Mouse (Mus musculus): ENCODE data around the gene Fev. TPM values are rescaled to one million over a fixed set of nuclear protein-coding genes. Genes with fewer than 3 reads are reported as not detected.
A peak's percentile ranks its signal among the peaks of the same experiment; 100 is the strongest.

The Fev gene
- polyA plus RNA-seq, 1 experiment from 2014 or later, result 0.37 TPM

- 3% methylated on average over 37 of the region's 39 CpGs for WGBS
- peaks cover 36% of the 10 kb centered on the region for H3K4me1 ChIP-seq (replicated peaks)
- H3K36me3 ChIP-seq, result no peaks in the 10 kb centered on the region
- no peaks in the 10 kb centered on the region for H3K9me3 ChIP-seq (replicated peaks)
- H3K9ac ChIP-seq, result peak within 1 kb of the TSS; percentile 20; the same call in 1 of the 2 replicates
- H3K27me3 ChIP-seq, result peaks cover 98% of the 10 kb centered on the region
- ATAC-seq (replicated peaks; ENCODE audit: insufficient number of reproducible peaks, insufficient read depth, low FRiP score, low read depth), result peak; percentile 75
- peak within 1 kb of the TSS; percentile 61 for H3K4me3 ChIP-seq
- H3K4me2 ChIP-seq, result peak within 1 kb of the TSS; percentile 98
- no peak within 1 kb of the TSS for H3K27ac ChIP-seq
These were observed 30.7 kb downstream of the Fev start, which contains the start of gene Cdk5r2 for GRCm38 (mm10) chr1:74854306-74855056. Cdk5r2 (plus strand) TSS chr1:74854934.

- Histone ChIP-seq H3K27ac (no peak overlapping the region), H3K9me3 (replicated peaks) (no peaks in the 10 kb centered on the region), H3K4me2 (no peak overlapping the region), H3K9ac (no peak overlapping the region), H3K4me1 (replicated peaks) (peaks cover 21% of the 10 kb centered on the region), H3K4me3 (no peak overlapping the region), H3K36me3 (no peaks in the 10 kb centered on the region), H3K27me3 (peaks cover 87% of the 10 kb centered on the region)
- ATAC-seq (replicated peaks; ENCODE audit: insufficient number of reproducible peaks, insufficient read depth, low FRiP score, low read depth), result no peak
- 8% methylated on average over 6 of the region's 6 CpGs for WGBS
These were observed 34.0 kb downstream of the Fev start for GRCm38 (mm10) chr1:74851001-74851775.

GRCm38 (mm10) chr1:74850251-74850650 lies 35.0 kb downstream of the Fev start:
- Histone ChIP-seq H3K4me3 (no peak overlapping the region), H3K4me2 (no peak overlapping the region), H3K27ac (no peak overlapping the region), H3K36me3 (no peaks in the 10 kb centered on the region), H3K4me1 (replicated peaks) (peaks cover 11% of the 10 kb centered on the region), H3K27me3 (peaks cover 85% of the 10 kb centered on the region), H3K9ac (no peak overlapping the region), H3K9me3 (replicated peaks) (no peaks in the 10 kb centered on the region)
- no peak for ATAC-seq (replicated peaks; ENCODE audit: insufficient number of reproducible peaks, insufficient read depth, low FRiP score, low read depth)
- WGBS, result 12% methylated on average over 6 of the region's 6 CpGs

- Histone ChIP-seq H3K27ac (no peak overlapping the region), H3K4me3 (no peak overlapping the region), H3K4me1 (replicated peaks) (no peaks in the 10 kb centered on the region), H3K27me3 (peaks cover 82% of the 10 kb centered on the region), H3K9ac (no peak overlapping the region), H3K9me3 (replicated peaks) (no peaks in the 10 kb centered on the region), H3K36me3 (no peaks in the 10 kb centered on the region), H3K4me2 (no peak overlapping the region)
- WGBS, result 52% methylated on average over 5 of the region's 5 CpGs
- no peak for ATAC-seq (replicated peaks; ENCODE audit: insufficient number of reproducible peaks, insufficient read depth, low FRiP score, low read depth)
These were observed 36.3 kb downstream of the Fev start for GRCm38 (mm10) chr1:74848946-74849345.

GRCm38 (mm10) chr1:74846341-74846740 lies 38.9 kb downstream of the Fev start:
- 25% methylated on average over 9 of the region's 9 CpGs for WGBS
- no peak overlapping the region for H3K9ac ChIP-seq
- ATAC-seq (replicated peaks; ENCODE audit: insufficient number of reproducible peaks, insufficient read depth, low FRiP score, low read depth), result no peak
- no peaks in the 10 kb centered on the region for H3K4me1 ChIP-seq (replicated peaks)
- H3K9me3 ChIP-seq (replicated peaks), result no peaks in the 10 kb centered on the region
- no peak overlapping the region for H3K27ac ChIP-seq
- no peak overlapping the region for H3K4me2 ChIP-seq
- H3K4me3 ChIP-seq, result no peak overlapping the region
- H3K27me3 ChIP-seq, result peaks cover 63% of the 10 kb centered on the region
- no peaks in the 10 kb centered on the region for H3K36me3 ChIP-seq

GRCm38 (mm10) chr1:74843090-74843489 lies 42.1 kb downstream of the Fev start:
- Histone ChIP-seq H3K4me2 (no peak overlapping the region), H3K9me3 (replicated peaks) (no peaks in the 10 kb centered on the region), H3K36me3 (no peaks in the 10 kb centered on the region), H3K9ac (no peak overlapping the region), H3K4me1 (replicated peaks) (no peaks in the 10 kb centered on the region), H3K27ac (no peak overlapping the region), H3K27me3 (peaks cover 42% of the 10 kb centered on the region), H3K4me3 (no peak overlapping the region)
- WGBS, result 64% methylated on average over 5 of the region's 5 CpGs
- no peak for ATAC-seq (replicated peaks; ENCODE audit: insufficient number of reproducible peaks, insufficient read depth, low FRiP score, low read depth)

- H3K4me3 ChIP-seq, result no peak overlapping the region
- WGBS, result 69% methylated on average over 3 of the region's 3 CpGs
- H3K9me3 ChIP-seq (replicated peaks), result no peaks in the 10 kb centered on the region
- H3K9ac ChIP-seq, result no peak overlapping the region
- no peak for ATAC-seq (replicated peaks; ENCODE audit: insufficient number of reproducible peaks, insufficient read depth, low FRiP score, low read depth)
- H3K4me2 ChIP-seq, result no peak overlapping the region
- no peak overlapping the region for H3K27ac ChIP-seq
- H3K4me1 ChIP-seq (replicated peaks), result no peaks in the 10 kb centered on the region
- no peaks in the 10 kb centered on the region for H3K36me3 ChIP-seq
- peaks cover 9% of the 10 kb centered on the region; the same call in 1 of the 2 replicates for H3K27me3 ChIP-seq
These were observed 52.0 kb downstream of the Fev start for GRCm38 (mm10) chr1:74833255-74833654.

MicroRNAs encoded within 50 kb of the gene (microRNA counts, 519-probe panel; counts per million panel counts)
- 618 counts per million, percentile 2 among the panel's probes with 10 or more counts for microRNA mmu-miR-375

Small RNA genes within 50 kb of the gene (microRNA-seq; reads per million reads assigned to microRNA genes)
- 1,269 reads per million, percentile 80 among the genes with 10 or more reads in this experiment for gene Mir375

Other genes with a start within 250 kb of the Fev start
- gene Ttll4, start 223.7 kb downstream of the Fev start, polyA plus RNA-seq (2015; fragmentation: Nextera tagmentation; extraction: Ambion mirVana), result 7.3 and 8.3 TPM in 2 replicates
- gene Cyp27a1, start 171.8 kb downstream of the Fev start, polyA plus RNA-seq (2015; fragmentation: Nextera tagmentation; extraction: Ambion mirVana), result 10.7 and 12.1 TPM in 2 replicates
- 3.8 and 4.6 TPM in 2 replicates for gene Prkag3, start 136.2 kb downstream of the Fev start, polyA plus RNA-seq (2015; fragmentation: Nextera tagmentation; extraction: Ambion mirVana)
- 0.13 and 0.57 TPM in 2 replicates for gene Wnt6, start 113.5 kb downstream of the Fev start, polyA plus RNA-seq (2015; fragmentation: Nextera tagmentation; extraction: Ambion mirVana)
- 0.16 TPM in 1 of 2 replicates, not detected in the other for gene Wnt10a, start 93.9 kb downstream of the Fev start, polyA plus RNA-seq (2015; fragmentation: Nextera tagmentation; extraction: Ambion mirVana)
- gene Cdk5r2, start 30.5 kb downstream of the Fev start, polyA plus RNA-seq (2015; fragmentation: Nextera tagmentation; extraction: Ambion mirVana), result 0.08 TPM in 1 of 2 replicates, not detected in the other
- gene Cryba2, start 7.7 kb upstream of the Fev start, polyA plus RNA-seq (2015; fragmentation: Nextera tagmentation; extraction: Ambion mirVana), result not detected in 2 replicates
- 0.08 TPM in 1 of 2 replicates, not detected in the other for gene Cfap65, start 50.2 kb upstream of the Fev start, polyA plus RNA-seq (2015; fragmentation: Nextera tagmentation; extraction: Ambion mirVana)
- gene Ihh, start 66.3 kb upstream of the Fev start, polyA plus RNA-seq (2015; fragmentation: Nextera tagmentation; extraction: Ambion mirVana), result 0.09 and 0.13 TPM in 2 replicates
- 7.2 and 8.9 TPM in 2 replicates for gene Nhej1, start 239.8 kb upstream of the Fev start, polyA plus RNA-seq (2015; fragmentation: Nextera tagmentation; extraction: Ambion mirVana)
- 0.53 and 1.2 TPM in 2 replicates for gene Slc23a3, start 248.5 kb upstream of the Fev start, polyA plus RNA-seq (2015; fragmentation: Nextera tagmentation; extraction: Ambion mirVana)